Mouse (Mus musculus): ENCODE measurements around the gene Pycr1.
"Not testable (repeated sequence)": the region's sequence is repeated elsewhere in the genome, so short reads cannot be mapped to it uniquely, and the experiment has no call there.

Gene Pycr1

DNA sequence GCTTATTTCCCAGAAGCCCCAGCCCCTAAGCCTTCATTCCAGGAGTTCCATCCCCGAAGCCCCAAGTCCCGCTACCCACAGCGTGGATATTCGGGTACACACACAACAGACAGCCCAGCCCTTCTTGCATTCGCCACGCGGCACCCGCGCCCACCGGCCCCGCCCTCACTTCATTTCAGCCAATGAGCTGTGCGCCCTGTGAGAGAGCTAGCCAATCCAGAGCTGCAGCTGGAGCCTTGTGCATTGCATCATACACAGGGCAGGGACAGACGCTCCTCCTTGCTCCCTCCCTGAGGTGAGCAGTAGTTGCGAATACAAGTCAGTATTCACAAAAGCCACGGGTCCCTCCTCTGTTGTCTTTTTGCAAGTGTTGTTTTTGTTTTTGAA lies at the start of gene Pycr1:
TSS of gene Pycr1 (minus strand) at position 169 of the 387 bp plus-strand sequence.
- peak; percentile 62 for DNase-seq (ENCODE audit: low read depth, low spot score)

DNA sequence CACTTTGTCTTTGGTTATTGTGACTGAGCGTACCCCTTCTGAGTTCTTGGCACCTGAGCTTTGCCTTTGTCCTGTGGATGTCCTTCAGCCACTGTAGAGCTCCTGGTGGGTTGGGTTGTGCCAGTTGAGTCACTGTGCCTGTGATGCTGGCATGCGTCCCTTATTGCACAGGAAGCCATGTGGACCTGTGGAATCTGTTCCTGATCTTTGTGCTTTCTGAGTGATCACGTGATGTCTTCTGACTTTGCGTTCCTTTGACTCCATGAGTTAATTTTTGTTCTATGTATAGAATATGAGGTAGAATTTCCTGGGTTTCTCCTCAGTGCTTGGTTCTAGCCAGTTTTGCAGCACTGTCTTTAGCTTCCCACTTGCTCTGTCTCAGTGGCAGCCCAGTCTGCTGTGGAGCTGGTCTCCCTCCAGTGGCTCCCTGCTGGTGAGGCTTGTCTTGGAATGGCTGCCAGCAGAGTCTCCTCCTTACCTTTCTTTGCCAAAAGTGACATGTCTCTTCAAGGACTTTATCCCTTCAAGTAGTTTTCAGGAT lies 49.0 kb upstream of the Pycr1 start:
- no peak for DNase-seq (ENCODE audit: low read depth, low spot score)

DNA sequence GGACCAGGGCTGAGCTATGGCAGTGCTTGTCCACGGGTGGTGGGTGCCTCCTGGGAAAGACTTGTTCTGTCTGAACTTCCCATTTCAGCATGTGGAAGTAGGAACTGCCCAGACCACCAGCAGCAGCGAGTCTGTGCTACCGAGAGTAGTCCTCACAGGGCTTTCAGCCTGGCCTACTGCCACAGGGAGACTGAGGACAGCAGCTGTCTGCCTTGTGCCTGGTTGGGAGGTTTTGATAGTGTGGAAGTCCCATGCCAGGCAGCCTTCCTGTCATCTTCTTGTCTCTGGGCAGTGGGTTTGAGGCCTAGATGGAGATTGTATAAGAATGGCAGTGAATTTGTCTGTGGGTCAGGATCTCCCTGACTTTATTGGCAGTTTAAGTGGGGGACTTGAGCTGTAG lies 45.8 kb upstream of the Pycr1 start:
- DNase-seq (ENCODE audit: low read depth, low spot score) = no peak

DNA sequence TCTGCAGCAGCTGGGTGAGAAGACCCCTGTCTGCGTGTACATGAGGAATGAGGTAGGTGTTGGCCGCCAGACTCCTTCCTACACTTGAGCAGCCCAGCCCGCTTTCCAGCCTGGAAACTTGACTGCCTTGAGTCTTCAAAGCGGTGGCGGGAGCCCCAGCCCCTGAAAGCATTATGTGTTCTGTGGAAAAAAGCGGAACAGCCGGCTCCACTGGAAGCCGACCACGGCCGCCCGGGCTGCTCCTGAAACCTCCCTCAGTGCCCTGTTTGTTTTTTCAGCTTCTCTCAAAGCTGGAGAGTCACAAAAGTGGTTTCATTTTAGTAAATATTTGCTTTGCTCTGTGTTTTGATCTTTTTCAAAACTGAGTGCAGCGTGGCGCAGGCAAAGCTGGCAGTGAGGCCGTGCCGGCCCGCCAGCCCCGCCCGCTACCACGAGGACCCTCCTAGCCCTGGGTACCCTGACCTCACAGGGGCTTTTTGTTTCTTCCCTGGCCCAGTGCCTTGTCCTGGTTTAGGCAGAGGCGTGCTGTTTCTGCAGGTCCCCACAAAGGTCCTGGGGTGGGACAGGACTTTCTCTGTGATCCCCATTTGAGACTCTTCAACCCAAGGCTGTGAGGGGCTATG lies 43.2 kb upstream of the Pycr1 start:
- no peak for DNase-seq (ENCODE audit: low read depth, low spot score)

DNA sequence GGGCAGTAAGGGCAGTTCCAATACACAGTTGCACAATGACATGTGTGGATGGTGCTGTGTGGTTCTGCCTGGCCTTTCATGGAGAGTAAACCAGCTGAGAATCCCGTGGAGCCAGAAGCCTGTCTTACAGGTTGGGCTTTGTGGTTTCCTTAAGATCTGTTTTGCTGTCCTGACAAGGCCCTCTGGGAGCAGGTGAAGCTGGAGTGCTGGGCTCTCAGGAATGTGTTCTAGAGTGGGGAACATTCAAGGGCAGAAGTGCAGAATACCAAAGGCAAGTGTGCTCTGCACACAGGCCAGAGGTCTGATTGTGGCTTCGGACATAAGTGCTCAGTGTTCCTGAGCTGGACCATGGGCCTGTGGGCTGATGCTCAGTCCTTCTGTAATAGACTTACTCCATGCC lies 41.1 kb upstream of the Pycr1 start:
- no peak for DNase-seq (ENCODE audit: low read depth, low spot score)

DNA sequence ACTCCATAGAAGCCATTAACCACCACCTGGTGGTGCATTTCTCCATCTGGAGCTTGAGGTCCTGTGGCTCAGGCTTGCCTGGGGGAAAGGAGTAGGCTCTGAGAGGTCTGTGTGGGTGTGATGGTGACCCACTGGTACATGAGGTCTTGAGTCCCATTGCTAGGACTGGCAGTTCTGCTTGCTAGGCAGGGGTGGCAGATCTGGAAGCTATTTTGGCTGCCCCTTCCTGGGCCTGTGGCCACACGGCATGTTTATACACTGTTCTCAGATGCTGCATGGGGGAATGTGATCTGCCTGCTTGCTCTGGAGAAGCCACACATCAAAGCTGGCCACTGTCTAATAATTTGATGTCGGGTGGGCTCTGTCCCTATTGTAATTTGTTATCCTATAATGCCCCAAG lies 40.5 kb upstream of the Pycr1 start:
- DNase-seq (ENCODE audit: low read depth, low spot score) = no peak

DNA sequence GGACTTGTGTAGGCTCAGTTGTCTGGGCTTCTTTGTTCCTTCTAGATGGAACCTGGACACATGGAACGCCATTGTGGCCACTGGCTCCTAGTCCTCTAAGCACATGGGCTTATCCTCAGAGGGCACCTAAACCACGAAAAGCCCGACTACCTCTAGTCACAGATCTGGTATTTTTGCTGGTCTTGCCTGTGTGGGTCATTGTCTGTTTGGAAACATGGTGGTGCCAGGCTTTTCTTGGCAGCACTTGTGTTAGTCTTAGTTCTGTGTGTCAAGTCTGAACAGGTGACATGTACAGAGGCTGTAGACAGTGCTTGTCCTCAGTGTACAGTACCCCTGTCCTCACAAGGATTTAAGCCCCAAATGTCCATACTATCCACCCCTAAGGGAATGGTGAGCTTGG lies 40.0 kb upstream of the Pycr1 start:
- no peak for DNase-seq (ENCODE audit: low read depth, low spot score)

DNA sequence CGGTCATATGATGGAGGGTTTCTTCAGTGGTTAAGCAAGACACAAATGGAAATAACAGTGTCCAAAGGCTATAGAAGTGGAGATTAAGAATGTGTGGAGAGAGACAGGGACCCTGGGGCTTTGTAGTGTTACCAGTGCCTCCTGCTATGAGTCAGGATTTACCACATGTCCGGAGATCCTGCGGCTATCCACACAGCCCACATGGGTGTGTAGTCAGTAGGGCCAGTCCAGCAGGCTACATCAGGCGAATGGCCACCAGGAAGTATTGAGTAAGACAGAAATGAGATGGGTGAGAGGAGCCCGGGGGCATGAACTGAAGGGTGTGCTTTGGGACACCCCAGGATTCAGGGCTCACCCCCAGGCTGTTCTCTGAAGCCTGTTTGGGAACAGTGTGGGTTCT lies 39.1 kb upstream of the Pycr1 start:
- DNase-seq (ENCODE audit: low read depth, low spot score) = no peak

DNA sequence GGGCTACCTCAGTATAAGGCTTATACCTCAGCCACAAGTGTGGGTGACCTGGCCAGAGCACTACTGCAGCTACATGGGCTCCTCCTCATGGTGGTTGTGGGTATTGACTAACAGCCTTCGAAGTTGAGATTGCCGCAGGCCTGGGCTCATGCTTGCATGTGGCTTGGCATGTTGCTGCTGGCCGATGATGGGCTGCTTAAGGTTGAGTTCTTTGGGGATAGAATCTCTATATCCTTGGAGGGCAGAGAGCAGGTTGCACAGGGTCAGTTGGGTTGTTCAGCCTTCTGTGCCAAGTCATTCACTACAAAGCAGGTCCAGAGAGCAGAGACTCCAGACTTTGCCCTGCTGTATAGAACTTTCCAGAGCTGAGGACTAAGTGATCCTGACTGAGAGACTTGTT lies 36.3 kb upstream of the Pycr1 start:
- no peak for DNase-seq (ENCODE audit: low read depth, low spot score)

DNA sequence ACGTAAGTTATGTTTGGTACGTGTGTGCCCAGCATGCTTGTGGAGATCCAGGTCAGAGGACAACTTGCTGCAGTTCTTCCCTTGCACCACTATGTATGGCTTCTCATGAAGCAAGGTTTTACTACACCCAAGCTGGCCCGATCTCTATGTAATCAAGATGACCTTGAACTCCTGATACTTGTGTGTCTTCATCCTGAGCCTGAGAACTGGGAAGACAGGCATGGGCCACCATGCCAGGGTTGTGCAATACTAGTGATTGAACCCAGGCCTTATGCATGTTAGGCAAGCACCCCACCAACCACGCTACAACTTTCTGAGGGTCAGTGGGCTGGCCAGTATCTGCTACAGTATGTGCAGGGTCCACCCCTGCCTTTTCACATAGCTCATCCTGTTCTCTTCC lies 33.4 kb upstream of the Pycr1 start:
- DNase-seq (ENCODE audit: low read depth, low spot score) = no peak

DNA sequence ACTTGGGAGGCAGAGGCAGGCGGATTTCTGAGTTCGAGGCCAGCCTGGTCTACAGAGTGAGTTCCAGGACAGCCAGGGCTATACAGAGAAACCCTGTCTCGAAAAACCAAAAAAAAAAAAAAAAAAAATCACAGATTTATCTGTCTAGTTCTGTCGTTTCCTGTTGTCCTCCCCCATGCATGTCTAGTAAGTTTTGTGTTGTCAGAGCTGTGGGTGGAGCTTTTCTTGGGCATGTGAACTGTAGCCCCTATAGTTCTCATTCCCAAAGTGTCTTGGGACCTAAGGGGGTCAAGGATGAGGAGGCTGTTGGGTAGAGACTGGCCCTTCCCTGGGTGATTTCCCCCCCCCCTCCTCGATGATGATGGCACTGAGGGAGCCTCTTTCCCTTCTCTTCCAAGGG lies 32.3 kb upstream of the Pycr1 start:
- not testable (repeated sequence) for DNase-seq (ENCODE audit: low read depth, low spot score)

DNA sequence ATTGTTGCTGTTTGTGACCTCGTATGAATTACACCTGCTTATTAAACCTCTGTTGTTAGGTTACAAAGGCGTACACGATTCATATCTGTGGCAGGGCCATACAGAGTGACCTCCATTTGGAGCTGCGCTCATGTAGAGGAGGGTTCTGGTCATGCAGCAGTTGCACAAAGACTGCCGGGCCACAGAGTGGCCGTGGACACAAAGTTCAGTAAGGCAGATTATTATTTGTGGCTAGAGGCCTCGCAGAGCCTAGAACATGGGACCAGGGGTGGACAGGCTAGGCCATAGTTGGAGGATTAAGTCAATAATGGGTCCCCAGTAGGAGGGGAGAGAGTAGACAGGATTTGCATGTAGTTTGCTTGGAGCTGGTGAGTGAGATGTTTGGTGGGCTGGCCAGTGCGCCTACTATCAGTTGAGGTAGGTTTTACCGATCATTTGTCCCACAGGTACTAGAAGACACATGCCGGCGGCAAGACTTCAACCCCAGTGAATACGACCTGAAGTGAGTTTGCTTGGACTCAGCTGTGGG lies 30.1 kb upstream of the Pycr1 start:
- no peak for DNase-seq (ENCODE audit: low read depth, low spot score)

DNA sequence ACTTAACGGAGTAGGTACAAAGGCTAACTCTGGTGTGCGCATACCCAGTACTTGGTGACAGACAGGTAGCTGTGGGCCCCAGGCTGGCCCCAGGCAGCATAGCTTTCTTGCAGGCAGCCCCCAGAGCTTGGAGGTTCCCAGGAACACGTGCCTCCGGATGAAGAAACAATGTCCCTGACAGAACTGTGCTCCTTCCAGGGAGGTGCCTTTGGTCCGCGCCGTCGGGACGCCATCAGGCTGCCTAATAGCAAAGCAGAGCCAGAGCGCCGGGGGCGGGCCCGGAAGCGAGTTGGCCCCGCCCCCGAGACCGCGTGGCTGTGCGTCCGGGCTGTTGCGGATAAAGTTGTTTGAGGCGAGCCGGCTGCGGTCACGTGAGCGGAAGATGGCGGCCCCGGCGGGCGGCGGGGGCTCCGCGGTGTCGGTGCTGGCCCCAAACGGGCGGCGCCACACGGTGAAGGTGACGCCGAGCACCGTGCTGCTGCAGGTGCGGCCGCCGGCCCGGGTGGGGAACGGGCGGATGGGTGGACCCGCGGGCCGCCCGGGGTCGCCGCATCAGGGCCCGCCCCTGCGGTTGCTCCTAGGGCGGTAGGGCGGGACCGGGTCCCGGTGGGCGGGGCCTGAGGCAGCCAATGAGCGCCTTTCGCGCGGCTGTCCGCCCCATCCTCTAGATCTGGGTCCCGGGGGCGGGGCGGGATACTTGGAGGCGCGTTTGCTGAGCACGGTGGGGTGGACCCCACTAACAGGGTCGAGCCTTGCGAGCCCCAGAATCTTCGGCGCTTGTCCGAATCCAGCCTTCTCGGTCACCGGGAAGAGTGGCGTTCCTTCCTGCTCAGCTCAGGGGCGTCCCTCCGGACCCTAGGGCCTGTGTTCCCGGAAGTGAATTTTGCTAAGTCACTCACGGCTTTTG lies 29.4 kb upstream of the Pycr1 start, which contains the start of gene Aspscr1:
TSS of gene Aspscr1 (plus strand) at position 287 of the 907 bp plus-strand sequence.
- DNase-seq (ENCODE audit: low read depth, low spot score) = peak; percentile 75

DNA sequence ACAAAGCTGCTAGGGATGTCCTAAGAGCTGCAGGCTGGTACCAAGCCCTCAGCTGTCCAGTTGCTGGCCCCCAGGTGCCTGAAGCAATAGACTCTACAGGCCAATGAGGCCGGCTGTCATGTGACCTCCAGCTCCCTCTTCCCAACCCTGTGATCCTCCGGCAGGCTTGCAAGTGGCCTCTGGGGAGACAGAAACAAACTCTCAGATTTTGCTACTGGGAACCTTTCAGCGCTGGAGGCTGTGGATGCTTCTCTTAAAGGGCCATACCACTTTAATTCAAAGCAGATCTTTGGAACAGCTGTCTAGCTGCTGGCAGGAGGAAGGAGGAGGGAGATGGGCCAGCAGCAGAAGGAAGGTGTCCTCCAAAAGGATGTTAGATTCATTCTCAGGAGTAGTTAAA lies 23.0 kb upstream of the Pycr1 start:
- no peak for DNase-seq (ENCODE audit: low read depth, low spot score)

DNA sequence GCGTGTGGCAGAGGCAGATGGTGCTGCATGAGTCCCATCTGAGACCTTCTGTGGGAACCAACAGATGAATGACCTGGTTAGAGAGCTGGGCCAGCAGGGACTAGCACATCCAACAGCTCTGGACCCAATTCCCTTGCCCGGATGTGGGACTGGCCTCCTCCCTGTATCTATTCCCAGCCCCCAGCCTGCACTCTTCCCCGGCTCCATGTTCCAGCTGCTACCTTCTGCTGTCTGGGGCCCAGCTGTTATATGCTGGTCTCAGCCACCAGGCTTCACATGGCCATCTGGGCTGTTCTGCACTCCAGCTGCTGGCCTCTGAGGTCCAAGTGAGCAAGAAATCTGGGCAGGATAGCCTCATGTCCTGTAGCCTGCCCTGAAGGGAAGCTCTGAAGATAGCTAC lies 21.8 kb upstream of the Pycr1 start:
- DNase-seq (ENCODE audit: low read depth, low spot score) = peak; percentile 11

DNA sequence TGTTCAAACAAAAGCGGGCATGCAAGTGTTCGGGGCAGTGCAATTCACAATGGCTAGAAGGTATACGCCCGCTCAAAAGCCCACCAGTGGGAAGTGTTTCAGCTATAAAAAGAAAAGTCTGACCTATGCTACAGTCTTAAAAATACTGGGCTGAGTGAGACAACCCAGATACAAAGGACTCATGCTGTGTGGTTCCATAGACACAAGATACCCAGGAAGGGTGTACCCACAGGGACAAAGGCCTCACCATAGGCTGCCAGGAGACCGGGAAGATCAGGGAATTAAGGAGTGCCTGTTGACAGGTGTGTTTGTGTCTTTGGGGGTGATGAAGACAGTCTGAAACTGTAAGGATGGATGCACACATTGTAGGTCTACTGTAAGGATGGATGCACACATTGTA lies 20.1 kb upstream of the Pycr1 start:
- DNase-seq (ENCODE audit: low read depth, low spot score) = no peak

DNA sequence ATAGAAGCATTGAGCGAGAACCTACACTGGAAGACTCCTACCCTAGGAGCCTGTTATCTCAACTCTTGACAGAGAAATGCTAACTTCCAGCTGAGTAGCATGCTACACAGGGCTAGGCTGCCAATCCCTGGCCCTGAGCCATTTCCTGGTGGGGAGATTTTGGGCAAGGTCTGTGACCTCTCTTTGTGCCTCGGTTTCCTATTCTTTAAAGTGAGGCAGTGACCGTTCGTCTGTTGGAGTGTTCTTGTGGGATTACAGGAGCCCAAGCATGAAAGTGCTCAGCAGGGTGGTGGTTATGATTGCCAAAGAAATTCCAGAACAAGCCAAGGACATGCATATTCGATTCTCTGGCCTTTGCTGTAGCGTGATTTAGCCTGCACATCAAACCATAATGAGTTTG lies 19.2 kb upstream of the Pycr1 start:
- DNase-seq (ENCODE audit: low read depth, low spot score) = no peak

DNA sequence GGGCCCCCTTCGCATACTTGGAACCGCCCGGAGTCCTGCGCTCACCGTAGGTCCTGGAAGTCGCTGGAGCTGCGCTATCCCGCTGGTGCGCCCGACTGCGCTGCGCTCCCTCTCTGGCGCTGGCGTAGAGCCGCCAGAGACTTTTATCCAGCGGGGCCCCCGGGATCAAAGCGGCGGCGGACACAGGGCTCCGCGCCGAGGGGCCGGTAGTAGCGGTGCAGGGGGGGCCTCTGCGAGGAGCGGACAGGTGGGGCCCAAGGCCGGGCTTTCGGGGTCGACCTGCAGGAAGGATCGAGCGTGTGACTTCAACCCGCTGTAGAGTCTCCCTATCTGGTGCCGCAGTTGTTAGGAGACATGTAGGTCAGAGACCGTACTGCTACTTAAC lies 17.5 kb upstream of the Pycr1 start, which contains the start of gene Notum:
TSS of gene Notum (minus strand) at position 100 of the 385 bp plus-strand sequence.
- DNase-seq (ENCODE audit: low read depth, low spot score) = no peak

DNA sequence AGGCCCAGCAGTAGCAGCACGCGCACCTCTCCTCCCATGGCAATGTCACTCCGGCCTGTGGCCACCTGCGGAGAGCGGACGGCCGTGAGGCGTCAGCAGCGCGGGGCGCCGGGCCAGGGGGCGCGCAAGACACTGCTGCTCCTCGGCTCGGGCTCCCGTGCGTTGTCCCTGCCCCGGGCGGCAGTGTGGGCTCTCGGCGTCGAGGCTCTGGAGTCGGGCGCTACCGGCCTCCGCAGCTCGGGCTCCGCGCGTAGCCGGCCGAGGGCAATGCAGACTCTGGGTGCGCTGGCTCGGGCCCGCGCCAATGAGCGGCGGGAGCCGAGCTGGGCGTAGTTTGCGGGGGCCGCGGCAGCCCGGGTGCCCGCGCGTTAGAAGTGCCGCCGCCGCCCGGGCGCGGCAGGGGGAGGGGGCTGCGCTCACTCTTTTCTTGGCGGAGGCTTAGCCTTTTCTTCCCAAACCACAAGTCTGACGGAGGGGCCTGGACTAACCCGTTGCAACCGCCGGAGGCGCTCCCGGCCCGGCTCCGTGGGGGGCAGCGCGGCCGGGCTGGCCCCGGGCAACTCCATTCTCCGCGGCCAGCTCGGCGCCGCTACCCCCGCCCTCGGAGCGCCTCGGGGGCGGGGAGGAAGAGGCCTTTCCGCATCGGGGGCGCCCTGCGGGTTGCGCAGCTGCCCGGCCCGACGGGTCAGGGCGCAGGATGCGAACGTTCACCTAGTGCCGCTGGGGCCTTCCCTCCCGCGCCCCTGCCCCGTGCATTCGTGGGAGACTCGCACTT lies 16.9 kb upstream of the Pycr1 start:
- no peak for DNase-seq (ENCODE audit: low read depth, low spot score)

DNA sequence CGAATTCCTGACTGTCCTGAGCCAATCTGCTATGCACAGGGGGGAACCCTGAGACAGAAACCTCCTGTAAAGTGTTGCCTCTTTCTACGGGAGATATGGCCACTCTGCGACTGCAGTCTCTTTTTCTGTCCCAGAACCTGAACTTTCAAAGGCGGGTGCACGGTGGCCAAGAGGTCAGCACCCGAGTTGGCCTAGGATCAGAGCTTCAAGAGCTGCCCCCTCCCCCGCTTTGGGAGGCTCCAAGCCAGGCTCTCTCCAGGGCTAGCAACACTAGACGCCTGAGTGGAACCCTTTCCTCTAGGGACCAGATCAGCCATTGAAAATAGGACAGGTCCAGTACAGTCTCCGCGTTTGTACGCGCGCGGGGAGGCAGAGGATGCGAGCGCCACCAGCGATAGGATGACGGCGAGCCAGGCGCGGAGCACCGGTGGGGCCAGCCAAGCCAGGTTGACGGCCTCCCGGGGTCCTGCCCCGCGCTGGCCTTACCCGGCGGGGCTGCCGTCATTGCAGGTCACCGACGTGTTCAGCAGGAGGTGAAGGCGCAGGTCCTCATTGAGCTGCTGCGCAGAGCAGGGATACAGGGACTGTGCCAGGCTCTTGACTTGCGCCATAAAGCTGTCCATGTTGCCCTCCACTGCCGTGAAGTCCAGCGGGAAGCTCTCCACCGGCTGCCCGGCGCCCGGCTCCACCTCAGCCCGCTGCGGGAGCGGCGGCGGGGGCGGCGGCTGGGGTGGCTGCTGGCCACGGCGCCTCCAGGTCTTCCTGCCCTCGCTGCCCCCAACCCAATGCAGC lies 16.1 kb upstream of the Pycr1 start:
- DNase-seq (ENCODE audit: low read depth, low spot score) = no peak

DNA sequence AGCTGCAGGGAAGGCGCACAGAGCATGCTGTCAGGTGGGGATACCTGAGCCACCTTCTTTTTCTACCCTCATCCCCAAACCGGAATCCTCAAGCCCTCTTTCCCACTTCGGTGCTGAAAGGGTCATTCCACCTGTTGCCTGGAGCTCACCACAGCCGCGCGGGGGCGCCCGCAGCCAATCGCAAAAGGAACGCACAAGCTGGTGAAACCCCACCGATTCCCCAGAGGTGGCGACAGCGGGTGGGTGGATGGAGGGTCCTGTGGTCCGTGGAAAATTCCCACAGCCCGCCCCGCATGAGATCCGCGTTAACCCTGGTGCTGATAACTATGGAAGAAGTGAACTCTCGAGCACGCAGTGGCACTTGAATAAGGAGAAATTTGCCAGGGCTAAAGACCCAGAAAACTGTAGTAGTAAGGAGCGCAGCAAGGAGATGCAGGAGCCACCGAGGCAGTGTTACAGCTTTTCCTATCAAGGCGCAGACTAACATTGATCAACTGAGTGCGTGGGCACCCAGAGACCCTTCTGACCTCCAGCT lies 15.4 kb upstream of the Pycr1 start:
- DNase-seq (ENCODE audit: low read depth, low spot score) = peak; percentile 36

Data from retina, adult 2 months (tissue).